Mouse (Mus musculus) stomach, postnatal 0 days (tissue): Measurements from ENCODE around the gene Lbhd2. TPM values are rescaled to one million over a fixed set of nuclear protein-coding genes. Genes with fewer than 3 reads are reported as not detected.
A peak's percentile ranks its signal among the peaks of the same experiment; 100 is the strongest.

Source experiments
- ATAC-seq: fragments of 200-750 bp; cut with Nextera tagmentation; 2 replicates; pipeline ENCODE4 v1.8.0; 2017; ENCODE audit not compliant: low FRiP score, low TSS enrichment
- DNase-seq: peaks from one replicate; pipeline ENCODE4 v3.0.0-alpha.2; 2016; ENCODE audit warnings: low spot score
- H3K27ac ChIP-seq: fragments of 300-500 bp; sonication (generic); replicated peaks from 2 replicates; pipeline ENCODE4 v1.5.1; 2014; ENCODE audit warnings: mild to moderate bottlenecking, control low read depth
- H3K27me3 ChIP-seq: fragments of 300-500 bp; sonication (generic); 2 replicates; pipeline ENCODE4 v1.6.1; 2014; ENCODE audit warnings: low read length; ENCODE audit not compliant: control insufficient read depth, insufficient read depth
- H3K36me3 ChIP-seq: fragments of 300-500 bp; sonication (generic); 2 replicates; pipeline ENCODE4 v1.6.1; 2014; ENCODE audit warnings: low read length, mixed read lengths; ENCODE audit not compliant: control insufficient read depth, insufficient read depth
- H3K4me1 ChIP-seq: fragments of 300-500 bp; sonication (generic); replicated peaks from 2 replicates; pipeline ENCODE4 v1.6.1; 2014; ENCODE audit warnings: antibody characterized with exemption; ENCODE audit not compliant: control insufficient read depth, insufficient read depth
- H3K4me2 ChIP-seq: fragments of 300-500 bp; sonication (generic); replicated peaks from 2 replicates; pipeline ENCODE4 v1.6.1; 2014; ENCODE audit warnings: low read depth, mild to moderate bottlenecking, control low read depth, moderate library complexity
- H3K4me3 ChIP-seq: fragments of 300-500 bp; sonication (generic); 2 replicates; pipeline ENCODE4 v1.5.1; 2014; ENCODE audit warnings: low read depth, low read length, control low read depth
- H3K9ac ChIP-seq: fragments of 300-500 bp; sonication (generic); 2 replicates; pipeline ENCODE4 v1.6.1; 2014; ENCODE audit warnings: mild to moderate bottlenecking, low read length, control low read depth, mixed read lengths
- H3K9me3 ChIP-seq: fragments of 300-500 bp; sonication (generic); 2 replicates; pipeline ENCODE4 v1.6.1; 2016; ENCODE audit warnings: low read length; ENCODE audit not compliant: control insufficient read depth
- CTCF ChIP-seq: IDR thresholded peaks from 2 replicates; pipeline ENCODE4 v1.5.1; 2016; ENCODE audit warnings: antibody characterized with exemption, low read depth, mild to moderate bottlenecking, moderate library complexity
- EP300 ChIP-seq: optimal IDR thresholded peaks from 2 replicates; pipeline ENCODE3; 2016; ENCODE audit warnings: antibody characterized with exemption
- WGBS: fragments of 180-500 bp; shearing (Covaris S2); extraction: QIAGEN DNeasy Blood & Tissue Kit; methylation state at CpG from one replicate; pipeline ENCODE4 v1.1.7; 2014; 5-methylcytosine and 5-hydroxymethylcytosine counted together
- polyA plus RNA-seq: library from polyadenylated mRNA; unstranded; fragments of >200 nt; fragmentation: Nextera tagmentation; extraction: Ambion mirVana; gene quantifications from 2 replicates; pipeline ENCODE4 v1.2.1, GENCODE M21; 2015

Gene Lbhd2
- polyA plus RNA-seq, 1 experiment from 2014 or later = 2.2 TPM

DNA sequence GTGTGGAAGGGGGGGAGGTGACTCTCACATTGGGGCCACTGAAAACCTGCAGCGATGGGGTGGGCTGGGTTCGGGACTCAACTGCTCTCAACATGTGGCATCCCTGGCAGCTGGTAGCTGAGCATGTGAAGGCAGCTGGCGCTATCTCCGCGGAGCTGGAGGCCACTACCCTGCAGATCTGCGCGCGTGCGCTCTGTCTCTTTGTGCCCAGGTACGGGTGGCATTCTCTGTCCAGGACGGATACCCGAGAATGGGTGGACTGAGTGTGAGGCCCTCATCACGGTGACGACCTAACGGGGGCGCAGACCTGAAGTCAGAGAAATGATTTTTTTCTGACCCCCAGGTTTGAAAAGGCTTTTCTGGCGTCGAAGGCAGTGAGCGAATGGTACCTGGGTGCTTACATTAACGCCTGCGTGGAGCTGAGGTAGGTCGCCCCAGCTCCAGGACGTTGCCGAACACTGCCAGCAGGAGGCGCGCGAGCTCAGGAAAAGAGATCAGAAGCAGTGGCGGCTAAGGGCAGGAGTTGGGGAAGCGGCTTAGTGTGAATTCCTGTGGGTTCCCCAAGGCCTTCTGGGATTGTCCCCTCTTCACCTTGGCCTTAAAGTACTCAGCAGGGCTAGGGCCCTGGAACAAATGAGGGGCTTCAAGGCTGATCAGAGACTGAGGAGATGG, 19.3 kb downstream of the Lbhd2 start:
- DNase-seq = peak; percentile 93
- peaks cover 14% of the 10 kb centered on the region; the same call in 1 of the 2 replicates for H3K27me3 ChIP-seq
- H3K9me3 ChIP-seq = no peaks in the 10 kb centered on the region
- TF ChIP-seq EP300 = no peak
- peak; percentile 96 for TF ChIP-seq CTCF
- H3K27ac ChIP-seq = no peak overlapping the region
- no peaks in the 10 kb centered on the region for H3K36me3 ChIP-seq
- no peak overlapping the region for H3K4me2 ChIP-seq
- H3K9ac ChIP-seq = no peak overlapping the region
- H3K4me3 ChIP-seq = no peak overlapping the region
- 21% methylated on average over 29 of the region's 29 CpGs for WGBS
- H3K4me1 ChIP-seq = peaks cover 14% of the 10 kb centered on the region
- ATAC-seq = peak; percentile 54

DNA sequence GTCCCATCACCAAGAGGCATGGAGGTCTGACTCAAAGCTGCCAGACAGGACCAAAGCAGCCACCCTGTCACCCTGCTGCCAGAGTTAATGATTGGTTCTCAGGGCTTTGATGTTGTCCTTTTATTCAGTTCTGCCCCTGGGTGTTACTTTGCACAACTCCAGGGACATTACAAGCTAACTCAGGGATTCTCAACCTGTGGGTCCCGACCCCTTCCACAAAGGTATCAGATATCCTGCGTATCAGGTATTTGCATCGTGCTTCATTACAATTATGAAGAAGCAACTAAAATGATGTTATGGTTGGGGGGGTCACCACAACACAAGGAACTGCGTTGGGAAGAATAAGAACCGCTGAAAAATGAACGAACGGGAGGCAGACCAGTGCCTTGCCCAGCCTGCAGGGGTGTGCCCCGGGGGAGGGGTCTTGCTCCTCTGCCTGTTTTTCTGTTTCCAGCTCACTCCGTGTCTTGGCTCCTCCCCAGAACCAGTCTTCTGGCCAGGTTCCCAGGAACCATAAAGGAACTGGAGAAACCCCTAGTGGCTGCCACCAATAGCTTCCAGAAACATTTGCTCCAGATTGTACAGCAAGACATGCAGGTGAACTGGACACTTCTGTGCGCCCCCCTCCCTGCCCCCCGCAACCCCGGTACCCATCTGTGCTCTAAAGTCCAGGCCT, 21.0 kb downstream of the Lbhd2 start:
- DNase-seq (no peak), ATAC-seq (no peak)
- H3K36me3 ChIP-seq = no peaks in the 10 kb centered on the region
- H3K4me2 ChIP-seq = no peak overlapping the region
- peaks cover 15% of the 10 kb centered on the region for H3K4me1 ChIP-seq
- H3K4me3 ChIP-seq = no peak overlapping the region
- peaks cover 12% of the 10 kb centered on the region; the same call in 1 of the 2 replicates for H3K27me3 ChIP-seq
- H3K9ac ChIP-seq = no peak overlapping the region
- 51% methylated on average over 12 of the region's 12 CpGs for WGBS
- H3K27ac ChIP-seq = no peak overlapping the region
- no peaks in the 10 kb centered on the region for H3K9me3 ChIP-seq
- TF ChIP-seq EP300 (no peak), CTCF (peak; percentile 17; the same call in 1 of the 2 replicates)

DNA sequence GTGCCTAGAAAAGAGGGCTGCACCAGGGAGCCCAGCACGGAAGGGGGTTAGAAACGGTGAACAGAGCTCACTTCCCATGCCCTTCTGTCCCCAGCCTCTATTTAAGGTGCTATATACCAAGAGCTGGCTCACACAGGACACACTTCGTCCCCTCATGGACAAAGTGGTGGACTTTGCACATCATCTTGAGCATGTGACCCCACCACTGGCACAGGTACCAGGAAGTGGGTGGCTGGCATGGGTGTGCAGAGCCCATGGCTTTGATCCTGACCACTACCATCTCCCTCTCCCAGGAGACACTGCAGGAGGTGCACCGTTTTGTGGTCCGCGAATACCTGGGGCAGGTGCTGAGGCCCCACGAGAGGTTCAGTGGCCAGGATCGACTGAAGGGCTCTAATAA, 21.8 kb downstream of the Lbhd2 start:
- DNase-seq (no peak), ATAC-seq (no peak)
- no peak overlapping the region for H3K4me2 ChIP-seq
- no peak overlapping the region for H3K4me3 ChIP-seq
- 36% methylated on average over 8 of the region's 8 CpGs for WGBS
- H3K27me3 ChIP-seq = peaks cover 10% of the 10 kb centered on the region; the same call in 1 of the 2 replicates
- 0 out of 2 replicates have a peak overlapping the region, but pooled peaks have one; percentile 51 for H3K9ac ChIP-seq
- no peak overlapping the region for H3K27ac ChIP-seq
- peaks cover 15% of the 10 kb centered on the region for H3K4me1 ChIP-seq
- H3K9me3 ChIP-seq = no peaks in the 10 kb centered on the region
- TF ChIP-seq CTCF (no peak), EP300 (no peak)
- H3K36me3 ChIP-seq = no peaks in the 10 kb centered on the region

DNA sequence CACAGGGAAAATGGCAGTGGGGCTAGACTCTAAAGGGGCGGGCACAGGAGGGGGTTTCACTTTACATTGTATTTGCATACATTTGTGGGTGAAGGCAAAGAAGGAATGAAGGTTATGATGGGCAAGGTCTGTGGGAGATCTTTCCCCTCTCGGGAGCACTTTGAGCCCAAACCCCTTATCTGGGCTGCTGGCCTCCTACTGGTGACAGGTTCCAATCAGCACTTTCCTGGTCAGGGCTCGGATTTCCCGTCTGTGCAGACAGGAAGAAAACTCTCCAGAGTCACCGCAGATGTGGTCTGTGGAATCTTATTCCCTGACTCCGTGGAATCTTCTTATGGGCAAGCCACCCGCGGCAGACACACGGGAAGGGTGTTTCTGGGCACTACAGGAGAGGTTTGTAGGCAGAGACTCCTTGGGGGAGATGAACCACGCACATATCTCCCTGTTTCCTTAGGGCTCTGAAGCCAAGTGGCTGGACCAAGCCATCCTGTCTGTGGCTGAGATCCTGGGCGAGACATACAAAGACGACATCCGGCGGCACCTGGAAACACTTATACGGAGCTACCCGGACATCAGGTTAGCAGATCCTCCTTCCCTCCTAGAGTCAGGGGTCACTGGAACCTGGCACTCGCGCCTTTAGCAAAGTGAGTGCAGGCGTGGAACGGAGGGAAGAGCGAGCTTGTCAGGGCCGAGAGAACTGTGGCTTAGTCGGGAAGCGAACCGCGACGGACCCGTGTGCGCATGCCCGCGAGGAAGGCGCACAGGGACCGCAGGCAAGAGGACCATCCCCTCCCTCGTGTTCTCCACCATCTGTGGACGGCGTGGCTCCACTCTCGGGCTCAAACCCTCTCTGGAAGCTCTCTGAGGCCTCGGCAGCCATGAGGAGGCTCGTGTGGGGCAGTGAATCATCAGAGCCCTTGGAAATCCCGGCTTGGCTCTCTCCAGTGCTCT, 22.6 kb downstream of the Lbhd2 start:
- TF ChIP-seq CTCF (no peak; the same call in 1 of the 2 replicates), EP300 (no peak)
- H3K9ac ChIP-seq = peak overlapping the region; percentile 51; the same call in 1 of the 2 replicates
- H3K27me3 ChIP-seq = peaks cover 3% of the 10 kb centered on the region; the same call in 1 of the 2 replicates
- H3K4me2 ChIP-seq = peak overlapping the region; percentile 64
- peaks cover 15% of the 10 kb centered on the region for H3K4me1 ChIP-seq
- ATAC-seq (peak; percentile 38), DNase-seq (peak; percentile 62)
- H3K4me3 ChIP-seq = peak overlapping the region; percentile 32
- no peaks in the 10 kb centered on the region for H3K36me3 ChIP-seq
- peak overlapping the region; percentile 69 for H3K27ac ChIP-seq
- no peaks in the 10 kb centered on the region for H3K9me3 ChIP-seq
- 1% methylated on average over 40 of the region's 40 CpGs for WGBS

DNA sequence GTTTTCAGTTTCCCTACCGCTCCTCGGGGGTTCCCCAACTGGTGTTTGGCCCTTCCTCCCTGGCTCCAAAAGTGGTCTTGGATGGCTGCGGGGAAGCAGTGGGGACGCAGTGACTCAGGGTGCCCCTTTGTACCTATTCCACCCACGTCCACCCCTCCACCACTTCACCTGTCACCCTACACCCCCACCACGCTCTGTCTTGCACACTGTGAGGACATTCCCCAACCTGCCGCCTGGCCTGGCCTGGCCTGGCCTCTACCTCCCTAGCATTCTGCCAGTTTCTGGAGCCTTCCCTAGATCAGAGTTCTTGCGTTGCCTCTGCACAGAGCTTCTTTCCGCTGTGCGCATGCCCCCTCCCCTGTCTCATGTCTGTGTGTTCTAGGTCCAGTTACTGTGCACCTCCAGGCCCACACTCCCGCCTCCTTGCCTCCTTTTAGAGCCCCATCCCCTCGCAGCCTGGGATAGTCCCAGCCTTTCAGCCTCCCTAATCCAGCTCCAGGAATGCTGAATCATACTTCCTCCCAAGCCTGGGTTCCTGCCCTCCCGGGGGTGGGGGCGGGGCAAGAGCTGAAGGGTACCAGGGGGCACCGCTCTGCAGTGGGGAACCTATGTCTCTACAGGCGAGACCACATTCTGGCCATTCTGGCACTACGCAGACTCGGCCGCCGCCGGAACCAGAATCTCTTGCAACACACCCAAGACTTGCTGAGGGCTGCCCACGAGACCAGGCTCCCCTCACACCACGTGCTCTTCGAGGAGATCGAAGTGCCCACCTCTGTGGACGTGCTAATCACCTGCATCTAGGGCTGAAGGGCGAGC, 23.6 kb downstream of the Lbhd2 start:
- Histone ChIP-seq H3K9me3 (no peaks in the 10 kb centered on the region), H3K36me3 (no peaks in the 10 kb centered on the region), H3K4me2 (peak overlapping the region; percentile 64), H3K4me1 (peaks cover 15% of the 10 kb centered on the region), H3K27me3 (no peaks in the 10 kb centered on the region; the same call in 1 of the 2 replicates), H3K4me3 (peak overlapping the region; percentile 32), H3K9ac (no peak overlapping the region), H3K27ac (peak overlapping the region; percentile 69)
- 25% methylated on average over 27 of the region's 27 CpGs for WGBS
- DNase-seq (no peak), ATAC-seq (peak; percentile 47; the same call in 1 of the 2 replicates)
- TF ChIP-seq CTCF = no peak
- TF ChIP-seq EP300 = no peak
